Mouse (Mus musculus) liver (tissue): Measurements from ENCODE around the gene Cpsf2.

ENCODE experiments used
- DNase-seq: peaks from one replicate; pipeline ENCODE4 v3.0.0-alpha.2; 2020; ENCODE audit warnings: mixed read lengths

Cpsf2 gene

DNA sequence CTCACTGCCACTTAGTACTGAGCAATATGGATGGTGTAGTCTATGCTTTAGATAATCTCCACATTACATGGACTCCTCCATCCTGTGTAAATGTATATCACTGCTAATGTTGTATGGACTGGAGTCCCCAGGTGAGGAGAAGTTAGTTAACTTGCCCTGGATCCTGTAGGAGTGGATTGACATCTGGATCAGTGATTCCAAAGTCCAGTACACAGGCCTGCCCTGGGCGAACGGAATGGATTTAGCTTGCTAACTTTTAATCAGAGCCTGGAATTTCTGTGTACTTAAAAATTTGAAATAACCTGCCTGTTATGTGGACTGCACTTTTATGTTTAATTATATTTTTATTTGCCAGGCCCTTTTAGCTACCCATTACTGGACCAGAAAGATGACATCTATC lies 5.8 kb downstream of the Cpsf2 start:
- DNase-seq = no peak

DNA sequence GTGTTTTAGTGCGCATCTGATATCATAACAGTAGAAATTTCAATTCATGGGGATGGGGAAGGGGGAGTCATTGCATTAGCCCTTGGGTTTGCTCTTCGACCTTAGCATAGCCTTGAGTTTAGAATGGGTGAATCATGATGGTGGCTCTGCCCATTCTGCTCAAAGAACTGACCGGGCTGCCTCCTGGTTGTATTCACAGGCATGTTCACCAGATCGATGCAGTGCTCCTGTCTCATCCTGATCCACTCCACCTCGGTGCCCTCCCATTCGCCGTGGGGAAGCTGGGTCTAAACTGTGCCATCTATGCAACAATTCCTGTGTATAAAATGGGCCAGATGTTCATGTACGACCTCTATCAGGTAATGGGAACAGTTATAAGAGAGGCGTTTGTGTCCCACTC lies 7.2 kb downstream of the Cpsf2 start:
- no peak for DNase-seq

DNA sequence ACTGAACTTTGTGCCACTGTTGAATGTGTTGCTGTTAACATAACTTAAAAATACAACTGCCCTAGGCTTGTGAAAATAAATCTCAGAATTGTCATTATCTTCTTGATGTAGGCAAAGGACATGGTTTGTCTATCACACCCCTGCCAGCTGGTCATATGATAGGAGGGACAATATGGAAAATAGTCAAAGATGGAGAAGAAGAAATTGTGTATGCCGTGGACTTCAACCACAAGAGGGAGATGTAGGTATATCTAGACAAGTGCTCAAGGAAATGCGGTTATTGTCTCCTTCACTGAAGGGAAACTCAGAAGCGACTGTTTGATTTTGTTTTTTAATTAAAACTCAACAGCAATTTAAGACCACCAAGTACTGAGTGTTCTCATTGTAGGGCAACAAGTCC lies 9.3 kb downstream of the Cpsf2 start:
- DNase-seq = no peak

DNA sequence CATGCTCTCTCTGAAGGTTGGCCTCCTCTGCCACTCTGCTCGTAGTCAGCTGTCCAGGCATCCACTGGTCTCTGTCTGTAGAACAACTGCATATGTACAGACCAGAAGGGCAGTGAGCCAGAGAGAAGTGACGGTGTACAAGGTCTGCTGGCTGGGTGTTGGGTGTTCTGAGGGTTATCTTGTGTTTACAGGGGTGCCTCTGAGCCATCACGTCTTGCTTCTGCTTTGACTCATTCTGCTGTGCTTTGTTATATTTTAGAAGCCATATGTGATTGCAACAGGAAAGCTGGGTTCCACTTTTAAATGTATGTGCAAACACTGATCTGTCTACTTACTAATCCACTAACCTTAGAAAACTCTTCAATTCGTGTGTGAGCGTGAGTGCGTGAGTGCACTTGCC lies 11.9 kb downstream of the Cpsf2 start:
- DNase-seq = no peak

DNA sequence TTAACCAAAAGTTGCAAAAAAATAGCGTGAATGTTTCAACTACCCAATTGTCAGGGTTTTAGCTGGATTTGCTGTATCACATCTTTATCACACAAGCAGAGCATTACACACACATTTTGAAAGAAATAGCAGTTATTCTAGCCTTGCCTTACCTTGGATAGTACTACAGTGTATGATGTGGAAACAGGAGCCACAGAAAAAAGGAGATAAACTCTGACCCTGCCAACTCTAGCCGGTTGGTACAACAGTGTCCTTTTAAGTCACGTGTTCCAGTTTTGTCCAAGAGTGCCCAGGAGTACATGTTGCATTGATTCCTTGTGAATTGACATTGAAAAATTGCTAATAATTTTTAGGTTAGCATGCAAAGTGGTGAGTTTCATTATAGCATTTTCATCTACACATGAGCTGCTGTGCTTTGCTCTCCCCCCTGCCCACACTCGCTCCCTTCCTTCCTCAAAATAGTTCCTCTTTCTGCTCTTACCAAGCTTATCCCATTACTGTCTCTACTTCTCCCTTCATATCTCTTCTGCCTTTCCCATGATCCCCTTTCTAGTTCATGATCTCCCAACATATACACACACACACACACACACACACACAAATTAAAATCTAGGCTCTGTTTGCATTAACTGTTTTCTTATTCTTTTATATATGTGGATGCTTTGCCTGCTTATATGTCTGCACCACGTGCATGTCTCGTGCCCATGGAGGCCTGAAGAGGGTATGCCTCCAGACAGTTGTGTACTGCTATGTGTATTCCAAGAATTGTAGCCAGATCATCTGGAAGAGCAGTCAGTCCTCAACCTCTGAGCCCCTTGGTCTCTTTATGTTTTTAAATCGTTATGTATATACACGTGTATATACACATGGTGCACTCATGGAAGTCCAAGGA lies 19.0 kb downstream of the Cpsf2 start:
- DNase-seq = no peak

DNA sequence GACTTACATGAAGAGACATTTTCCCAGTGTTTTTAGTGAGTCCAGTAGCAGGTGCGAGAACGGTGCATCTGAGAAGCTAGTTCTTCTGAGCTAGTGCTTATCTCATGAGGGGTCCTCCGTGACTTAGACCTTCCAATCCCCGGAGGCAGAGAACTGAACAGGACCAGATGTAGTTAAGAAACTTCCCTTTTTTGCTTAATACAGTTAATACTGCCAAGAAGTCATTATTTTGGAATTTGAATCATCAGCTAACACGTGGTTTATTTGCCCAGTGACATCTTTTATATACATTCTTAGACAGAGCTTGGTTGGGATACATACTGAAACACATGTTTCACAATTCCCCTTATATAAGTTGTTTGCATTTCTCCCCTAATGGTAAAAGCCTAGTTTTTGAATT lies 23.1 kb downstream of the Cpsf2 start:
- no peak for DNase-seq

DNA sequence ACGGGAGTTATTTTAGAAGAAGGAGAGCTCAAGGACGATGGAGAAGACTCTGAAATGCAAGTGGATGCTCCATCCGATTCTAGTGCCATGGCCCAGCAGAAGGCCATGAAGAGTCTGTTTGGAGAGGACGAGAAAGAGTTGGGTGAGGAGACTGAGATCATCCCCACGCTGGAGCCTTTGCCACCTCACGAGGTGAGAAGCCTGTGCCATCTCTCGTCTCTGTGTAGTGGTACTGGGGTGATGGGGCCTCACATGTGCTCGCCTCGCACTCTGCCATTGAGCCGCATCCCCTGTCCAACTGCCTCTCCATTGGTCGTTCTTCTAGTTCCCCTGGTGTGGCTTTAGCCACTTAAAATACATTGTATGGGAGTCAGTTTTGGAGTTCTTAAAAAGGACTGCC lies 25.0 kb downstream of the Cpsf2 start:
- no peak for DNase-seq

DNA sequence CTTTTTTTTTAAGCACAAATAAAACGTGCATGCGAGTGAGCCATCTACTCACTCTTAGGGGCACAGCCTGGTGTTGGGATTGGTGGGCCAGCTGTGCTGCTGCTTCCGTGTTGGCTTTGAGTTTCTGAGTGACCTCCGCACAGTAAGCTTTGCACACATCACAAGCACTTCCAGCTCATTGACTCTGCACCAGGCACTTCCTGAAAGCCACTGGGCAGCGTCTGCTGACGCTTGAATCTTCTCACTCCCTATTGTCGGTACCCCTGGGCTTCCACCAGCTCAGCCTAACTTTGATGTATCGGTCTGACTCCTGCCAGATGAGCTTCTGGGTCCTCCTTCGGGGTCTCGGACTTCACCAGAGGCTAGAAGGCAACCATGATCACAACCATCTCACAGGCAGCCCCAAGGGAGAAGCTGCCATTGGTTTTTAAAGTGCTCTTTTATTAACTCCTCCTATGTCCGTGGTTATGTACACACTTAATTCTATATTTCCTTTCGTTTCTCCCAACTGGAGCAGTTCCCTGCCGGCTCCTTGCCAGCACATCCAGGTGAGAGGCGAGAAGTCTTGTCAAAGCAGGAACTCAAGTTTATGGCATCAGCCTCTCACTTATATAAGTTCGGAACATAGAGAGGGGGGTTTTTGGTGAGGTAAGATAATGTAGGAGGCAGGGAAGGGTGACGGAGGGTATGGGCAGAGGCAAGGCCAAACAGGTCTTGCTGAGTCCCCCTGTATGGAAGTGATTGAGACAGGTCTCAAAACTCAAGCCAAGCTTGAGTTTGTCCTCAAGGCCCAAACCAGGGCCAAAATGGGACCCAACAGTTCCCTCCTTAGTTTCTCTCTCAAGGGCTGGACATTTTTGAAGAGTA lies 32.6 kb downstream of the Cpsf2 start:
- DNase-seq = no peak

DNA sequence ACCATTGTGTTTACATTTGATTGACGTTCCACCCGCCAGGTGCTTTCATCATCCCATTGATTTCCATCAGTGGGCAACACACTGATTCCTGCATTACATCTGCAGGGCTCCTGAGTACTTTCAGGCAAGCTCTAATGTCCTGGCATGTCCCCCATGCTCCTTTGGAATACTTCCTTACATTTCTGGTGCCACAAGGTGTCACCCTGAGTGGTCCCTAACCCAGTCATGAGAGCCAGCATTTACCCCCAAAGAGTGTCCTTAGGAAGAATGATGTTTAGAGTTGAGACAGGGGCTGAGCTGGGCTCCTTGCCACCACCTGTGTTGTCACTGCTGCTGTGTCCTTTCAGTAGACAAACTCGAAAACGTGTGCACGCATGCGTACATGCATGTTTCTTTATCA lies 33.8 kb downstream of the Cpsf2 start:
- no peak for DNase-seq

DNA sequence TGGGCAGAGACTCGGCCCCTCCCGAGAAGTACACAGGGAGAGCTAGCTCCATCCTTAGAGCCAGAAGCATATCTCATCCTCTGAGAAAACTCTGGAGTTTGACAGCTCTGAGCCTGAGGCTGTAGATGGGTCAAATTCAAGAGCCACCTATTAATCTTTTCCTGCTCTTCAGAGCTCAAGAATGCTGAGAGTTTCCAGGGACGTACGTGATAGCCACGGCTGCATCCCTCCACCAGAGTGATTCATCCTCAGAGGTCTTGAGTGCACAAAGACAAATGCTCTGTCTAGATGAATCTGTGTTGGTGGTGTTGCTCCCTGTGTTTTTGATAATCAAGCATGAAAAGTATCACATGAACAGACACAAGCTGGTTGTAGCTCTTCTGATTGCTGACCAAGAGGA lies 38.6 kb downstream of the Cpsf2 start:
- DNase-seq = no peak

DNA sequence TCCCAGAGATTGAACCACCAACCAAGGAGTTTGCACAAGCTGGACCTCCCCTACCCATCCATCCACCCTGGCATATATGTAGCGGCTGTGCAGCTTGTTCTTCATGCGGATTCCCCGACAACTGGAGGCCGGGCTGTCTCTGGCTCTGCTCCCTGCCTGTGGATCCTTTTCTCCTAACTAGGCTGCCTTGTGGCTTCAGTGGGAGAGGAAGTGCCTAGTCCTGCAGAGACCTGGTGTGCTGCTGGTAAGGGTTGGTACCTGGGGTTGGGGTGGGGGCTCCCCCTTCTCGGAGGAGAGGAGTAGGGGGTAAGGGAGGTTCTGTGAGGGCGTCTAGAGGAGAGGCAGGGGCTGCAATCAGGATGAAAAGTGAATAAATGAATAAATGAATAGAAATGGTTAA lies 39.3 kb downstream of the Cpsf2 start:
- no peak for DNase-seq

DNA sequence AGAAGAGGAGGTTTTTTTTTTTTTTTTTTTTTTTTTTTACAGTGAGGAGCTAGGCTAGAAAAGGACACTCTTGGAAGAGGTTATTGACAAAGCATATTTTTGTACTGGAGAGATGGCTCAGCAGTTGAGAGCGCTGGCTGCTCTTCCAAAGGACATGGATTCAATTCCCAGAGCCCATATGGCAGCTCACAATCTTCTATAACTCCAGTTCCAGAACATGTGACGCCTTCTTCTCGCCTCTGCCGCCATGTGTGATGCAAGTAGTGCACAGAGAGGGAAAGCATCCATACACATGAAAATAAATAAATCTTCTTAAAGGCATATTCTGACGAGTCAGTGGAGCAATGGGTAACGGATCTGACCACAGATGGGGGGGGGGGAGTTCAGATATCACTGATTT lies 46.1 kb downstream of the Cpsf2 start:
- DNase-seq = no peak

DNA sequence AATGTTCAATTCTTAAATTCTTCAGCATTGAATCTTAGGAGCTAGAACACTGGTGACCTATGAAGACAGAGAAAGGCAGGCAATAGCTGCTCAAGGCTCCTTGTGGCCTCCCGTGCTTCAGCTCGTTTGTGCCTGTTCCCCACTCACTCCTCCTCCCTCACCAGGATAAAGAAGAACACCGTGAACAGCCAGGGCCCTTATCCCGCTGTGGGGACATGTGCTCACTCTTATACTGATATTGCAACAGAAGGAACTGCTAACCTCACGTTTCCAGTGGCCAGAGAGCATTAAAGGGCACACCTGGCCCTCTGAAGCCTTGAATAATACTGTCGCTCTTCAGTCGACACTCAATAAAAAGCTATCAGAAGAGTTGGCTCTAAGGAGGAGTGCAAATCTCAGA lies 53.4 kb downstream of the Cpsf2 start:
- DNase-seq = no peak

DNA sequence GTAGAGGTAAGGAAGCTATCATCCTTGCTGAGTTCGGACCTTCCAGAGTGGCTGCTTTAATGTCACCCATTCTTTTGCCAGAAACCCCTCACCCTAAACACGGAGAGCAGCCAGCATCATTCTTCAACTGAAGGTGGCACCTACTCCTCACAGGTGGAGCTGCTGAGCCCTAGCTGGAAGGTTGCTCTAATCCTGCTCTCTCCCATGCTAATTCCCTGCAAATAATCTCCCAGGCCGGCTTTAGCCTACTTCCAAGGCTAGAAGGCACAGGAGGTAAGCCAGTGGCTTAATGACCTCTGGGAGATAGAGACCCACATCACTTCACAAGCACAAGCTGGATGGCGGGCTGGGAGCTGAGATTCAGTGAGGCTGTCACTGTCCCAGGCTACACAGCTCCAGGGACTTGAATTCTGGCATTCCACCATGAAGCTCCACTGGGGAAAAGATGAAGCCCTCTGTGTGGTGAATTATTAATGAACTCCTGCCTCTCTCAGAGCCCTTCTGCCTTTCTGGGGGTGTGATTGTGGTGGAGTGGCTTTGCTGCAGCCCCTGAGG lies 54.2 kb downstream of the Cpsf2 start:
- no peak for DNase-seq

DNA sequence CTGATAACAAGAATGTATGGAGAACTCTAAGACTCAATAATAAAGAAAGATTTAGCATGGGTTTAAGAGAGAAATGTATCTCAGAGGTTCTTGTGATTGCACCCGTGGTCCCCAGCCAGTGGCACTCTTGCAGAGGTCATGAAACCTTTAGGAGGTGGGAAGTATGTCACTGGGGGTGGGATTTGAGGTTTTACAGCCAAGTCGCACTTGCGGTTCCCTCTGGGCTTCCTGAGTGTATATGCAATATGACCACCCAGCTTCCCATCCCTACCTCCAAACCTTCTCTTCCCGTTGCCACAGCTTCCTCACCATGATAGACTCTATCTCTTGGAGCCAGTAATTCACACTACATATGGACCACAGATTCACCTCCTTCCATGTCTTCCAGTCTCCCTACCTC lies 59.1 kb downstream of the Cpsf2 start:
- DNase-seq = no peak

DNA sequence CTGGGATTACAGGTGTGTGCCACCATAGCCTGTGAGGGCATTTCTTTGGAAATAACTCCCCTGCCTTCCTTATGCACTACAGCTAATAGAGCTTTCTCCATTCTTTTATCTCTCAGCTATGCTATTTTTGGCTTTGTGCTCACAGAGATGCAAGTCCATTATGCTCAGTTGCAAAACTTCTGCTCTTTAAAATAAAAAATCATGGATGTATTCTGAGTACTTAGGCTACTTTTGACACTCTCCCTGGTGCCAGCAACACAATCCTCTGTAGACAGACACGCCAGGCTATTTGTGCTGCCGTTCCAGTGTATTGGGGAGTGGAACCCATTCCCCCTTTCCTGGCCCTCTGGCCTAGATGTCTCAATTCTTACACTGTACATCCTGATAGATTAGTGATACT lies 64.1 kb downstream of the Cpsf2 start:
- DNase-seq = no peak

DNA sequence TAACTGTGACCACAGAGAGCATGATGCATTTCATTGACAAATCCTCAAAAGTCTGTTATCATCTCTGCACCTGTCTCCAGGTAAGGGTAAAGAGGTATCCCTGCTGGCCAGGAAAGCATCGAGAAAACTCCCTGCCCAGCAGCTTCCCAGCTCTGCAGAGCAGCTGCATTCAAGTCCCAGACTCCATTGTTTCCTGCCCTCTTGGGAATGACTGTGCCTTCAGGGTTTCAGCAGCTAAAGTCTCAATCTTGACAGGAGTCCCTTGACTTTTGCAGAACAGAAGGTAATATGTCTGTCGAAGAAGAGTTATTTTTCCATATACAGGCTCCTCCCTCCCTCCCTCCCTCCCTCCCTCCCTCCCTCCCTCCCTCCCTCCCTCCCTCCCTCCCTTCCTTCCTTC lies 65.9 kb downstream of the Cpsf2 start:
- DNase-seq = no peak

DNA sequence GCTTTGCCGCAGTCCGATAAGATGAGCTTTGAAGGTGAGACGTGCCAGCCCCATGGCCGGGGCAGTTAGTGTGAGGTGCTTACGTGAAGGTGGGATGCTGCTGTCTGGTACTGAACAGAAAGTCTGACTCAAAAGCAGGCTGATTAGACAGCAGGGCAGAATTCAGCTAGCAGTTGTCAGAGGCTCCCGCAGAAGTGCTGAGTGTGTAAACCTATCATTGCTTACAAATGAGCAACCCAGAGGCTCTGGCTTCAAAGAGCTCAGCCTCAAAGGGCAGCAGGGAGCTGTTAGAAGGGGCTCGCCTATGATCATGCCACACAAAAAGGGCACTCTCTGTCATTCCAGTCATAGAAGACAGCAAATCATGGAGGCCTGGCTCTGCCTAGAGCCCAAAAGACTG lies 66.5 kb downstream of the Cpsf2 start:
- no peak for DNase-seq

DNA sequence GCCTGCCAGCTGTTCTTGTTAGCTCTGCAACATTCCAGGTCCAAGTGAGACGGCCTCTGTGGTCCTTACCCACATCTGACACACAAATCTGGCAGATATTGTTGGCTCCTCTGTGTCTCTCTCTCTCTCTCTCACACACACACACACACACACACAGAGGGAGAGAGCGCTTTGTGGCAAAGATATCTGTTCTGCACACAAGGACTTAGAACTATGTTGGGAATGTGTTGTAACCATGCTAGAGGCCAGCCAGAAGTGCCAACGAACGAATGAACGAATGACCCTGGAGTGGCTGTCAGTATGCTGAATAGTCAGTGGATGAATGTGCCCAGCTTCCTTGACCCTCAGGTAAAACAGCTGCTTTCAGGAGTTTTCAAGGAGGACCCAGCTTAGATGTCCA lies 68.1 kb downstream of the Cpsf2 start:
- no peak for DNase-seq

DNA sequence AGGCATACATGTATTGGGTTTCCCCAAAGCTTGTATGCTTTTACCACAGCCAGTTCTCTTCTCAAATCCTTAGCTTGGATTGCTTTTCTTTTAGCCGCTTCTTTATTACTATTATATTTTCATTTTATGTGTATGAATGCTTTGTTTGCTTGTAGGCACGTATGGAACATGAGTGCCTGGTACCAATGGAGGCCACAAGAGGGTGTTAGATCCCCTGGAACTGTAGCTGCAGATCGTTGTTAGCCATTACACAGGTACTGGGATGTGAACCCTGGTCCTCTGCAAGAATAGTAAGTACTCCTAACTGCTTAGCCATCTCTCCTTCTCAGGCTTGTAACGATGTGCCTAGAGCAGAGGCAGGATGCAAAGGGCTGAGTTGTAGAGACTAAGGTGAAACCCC lies 78.4 kb downstream of the Cpsf2 start:
- DNase-seq = no peak

DNA sequence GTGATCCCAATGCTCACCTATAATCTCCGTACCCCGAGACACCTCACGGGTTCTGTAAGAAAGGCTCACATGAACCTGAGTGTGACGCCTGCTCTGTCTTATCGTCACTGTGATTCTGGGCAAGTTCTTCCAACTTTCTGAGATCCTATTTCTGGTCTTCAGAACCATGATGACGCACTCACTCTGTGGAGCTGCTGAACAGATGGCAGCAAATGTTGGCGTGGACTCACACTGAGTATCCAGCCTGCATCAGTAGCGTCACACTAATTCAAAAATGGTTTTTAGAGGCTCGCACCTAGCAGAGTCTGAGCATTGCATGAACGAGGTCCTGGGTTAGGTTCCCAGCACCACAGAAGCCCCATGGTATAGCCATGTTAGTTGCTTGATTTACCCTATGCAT lies 80.0 kb downstream of the Cpsf2 start:
- DNase-seq = no peak
